Mouse (Mus musculus) heart, postnatal 0 days (tissue): ENCODE data around the gene Cfap300. TPM values are rescaled to one million over a fixed set of nuclear protein-coding genes. Genes with fewer than 3 reads are reported as not detected.

ENCODE experiments used
- ATAC-seq: fragments of 200-750 bp; cut with Nextera tagmentation; 2 replicates; pipeline ENCODE4 v1.8.0; 2017; ENCODE audit warnings: low read depth, moderate number of reproducible peaks, moderate library complexity; ENCODE audit not compliant: insufficient read depth
- DNase-seq: peaks from one replicate; pipeline ENCODE4 v3.0.0-alpha.2; 2016; ENCODE audit warnings: low spot score
- H3K27ac ChIP-seq: fragments of 300-500 bp; sonication (generic); 2 replicates; pipeline ENCODE4 v1.5.1; 2014; ENCODE audit warnings: low read depth, mild to moderate bottlenecking
- H3K27me3 ChIP-seq: fragments of 300-500 bp; sonication (generic); 2 replicates; pipeline ENCODE4 v1.6.1; 2014; ENCODE audit warnings: low read length, mixed read lengths; ENCODE audit not compliant: control insufficient read depth, insufficient read depth
- H3K36me3 ChIP-seq: fragments of 300-500 bp; sonication (generic); replicated peaks from 2 replicates; pipeline ENCODE4 v1.6.1; 2014; ENCODE audit warnings: low read length, mixed read lengths; ENCODE audit not compliant: control insufficient read depth, insufficient read depth
- H3K4me1 ChIP-seq: fragments of 300-500 bp; sonication (generic); 2 replicates; pipeline ENCODE4 v1.6.1; 2014; ENCODE audit warnings: antibody characterized with exemption; ENCODE audit not compliant: control insufficient read depth, insufficient read depth
- H3K4me2 ChIP-seq: fragments of 300-500 bp; sonication (generic); 2 replicates; pipeline ENCODE4 v1.6.1; 2014; ENCODE audit warnings: low read depth, mild to moderate bottlenecking, low read length, moderate library complexity
- H3K4me3 ChIP-seq: fragments of 300-500 bp; sonication (generic); 2 replicates; pipeline ENCODE4 v1.5.1; 2014; ENCODE audit warnings: low read depth, low read length
- H3K9ac ChIP-seq: fragments of 300-500 bp; sonication (generic); replicated peaks from 2 replicates; pipeline ENCODE4 v1.6.1; 2014; ENCODE audit warnings: low read depth, low read length, mixed read lengths
- H3K9me3 ChIP-seq: fragments of 300-500 bp; sonication (generic); replicated peaks from 2 replicates; pipeline ENCODE4 v1.6.1; 2016; ENCODE audit warnings: low read length; ENCODE audit not compliant: control insufficient read depth
- CTCF ChIP-seq: IDR thresholded peaks from 2 replicates; pipeline ENCODE4 v1.5.1; 2016; ENCODE audit warnings: antibody characterized with exemption, control low read depth, low read depth
- EP300 ChIP-seq: IDR thresholded peaks from 2 replicates; pipeline ENCODE4 v1.6.1; 2016; ENCODE audit warnings: antibody characterized with exemption, low read depth
- WGBS: fragments of 180-500 bp; shearing (Covaris S2); extraction: QIAGEN DNeasy Blood & Tissue Kit; methylation state at CpG from one replicate; pipeline ENCODE4 v1.1.7; 2014; 5-methylcytosine and 5-hydroxymethylcytosine counted together
- polyA plus RNA-seq: library from polyadenylated mRNA; unstranded; fragments of >200 nt; fragmentation: Nextera tagmentation; extraction: Ambion mirVana; gene quantifications from 2 replicates; pipeline ENCODE4 v1.2.1, GENCODE M21; 2015
- total RNA-seq: library from RNA; depleted of rRNA; stranded (reverse); fragments of >200 nt; gene quantifications from 2 replicates; pipeline ENCODE4 v1.2.3, GENCODE M21; 2014; ENCODE audit warnings: low replicate concordance

Cfap300 gene
- total and polyA plus RNA-seq, 2 experiments from 2014 or later, result 3.0 to 6.4 TPM

- no peak for ATAC-seq
- peak overlapping the region; percentile 78 for H3K4me2 ChIP-seq
- WGBS, result 12% methylated on average over 5 of the region's 5 CpGs
Measured at GRCm38 (mm10) chr9:8043044-8043387, 393 bp upstream of the Cfap300 start.

DNA sequence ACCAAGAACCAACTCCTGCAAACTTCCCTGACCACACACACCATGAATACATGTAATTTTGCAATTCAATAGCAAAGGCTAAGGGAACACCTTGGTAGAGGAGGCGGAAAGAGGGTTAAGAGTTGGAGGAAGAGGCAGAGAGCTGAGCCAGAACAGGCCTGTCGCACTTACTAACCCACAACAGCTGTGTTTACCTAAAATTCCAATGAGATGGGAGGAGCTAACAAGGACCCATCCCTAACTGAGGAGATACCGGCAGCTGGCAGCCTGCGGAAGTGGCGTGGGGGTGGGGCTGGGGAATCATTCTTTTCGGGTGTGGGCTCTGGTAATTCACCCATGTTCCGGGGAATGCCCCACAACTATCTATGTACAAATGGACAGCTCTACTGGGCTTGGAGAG lies 7.1 kb downstream of the Cfap300 start:
- H3K9ac ChIP-seq, result no peak overlapping the region
- DNase-seq (no peak), ATAC-seq (no peak)
- H3K4me3 ChIP-seq, result no peak overlapping the region
- 22% methylated on average over 7 of the region's 7 CpGs for WGBS
- H3K9me3 ChIP-seq, result no peaks in the 10 kb centered on the region
- TF ChIP-seq CTCF (no peak), EP300 (no peak)
- H3K36me3 ChIP-seq, result no peaks in the 10 kb centered on the region
- no peak overlapping the region for H3K4me2 ChIP-seq
- H3K27ac ChIP-seq, result no peak overlapping the region
- no peaks in the 10 kb centered on the region for H3K27me3 ChIP-seq
- H3K4me1 ChIP-seq, result no peaks in the 10 kb centered on the region

More at GRCm38 (mm10) chr9:8043044-8043387, 393 bp upstream of the Cfap300 start:
- no peaks in the 10 kb centered on the region for H3K9me3 ChIP-seq
- TF ChIP-seq CTCF (no peak), EP300 (no peak)
- H3K27me3 ChIP-seq, result no peaks in the 10 kb centered on the region
- H3K4me3 ChIP-seq, result peak overlapping the region; percentile 81
- peak overlapping the region; percentile 79 for H3K27ac ChIP-seq
- H3K9ac ChIP-seq, result peak overlapping the region; percentile 52
- DNase-seq, result no peak
- H3K36me3 ChIP-seq, result no peaks in the 10 kb centered on the region
- H3K4me1 ChIP-seq, result no peaks in the 10 kb centered on the region

DNA sequence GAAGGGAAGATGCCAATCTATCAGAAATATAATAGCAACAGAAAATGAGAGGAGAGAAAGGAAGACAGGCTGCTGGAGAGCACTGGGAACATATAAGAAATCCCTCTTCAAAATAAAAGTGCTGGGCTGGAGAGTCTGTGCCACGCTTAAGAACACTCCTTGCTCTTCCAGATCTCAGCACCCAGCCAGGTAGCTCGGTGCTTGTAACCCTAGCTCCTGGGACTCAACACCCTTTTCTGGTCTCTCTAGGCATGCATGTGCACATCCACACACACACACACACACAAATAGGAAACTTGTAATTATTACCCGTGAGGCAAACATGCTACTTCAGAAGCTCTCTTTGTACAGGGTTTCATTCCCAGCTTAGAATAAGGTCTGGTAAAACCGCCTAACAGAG lies 7.5 kb downstream of the Cfap300 start:
- Histone ChIP-seq H3K36me3 (no peaks in the 10 kb centered on the region), H3K4me1 (no peaks in the 10 kb centered on the region), H3K4me3 (no peak overlapping the region), H3K9ac (no peak overlapping the region), H3K27me3 (no peaks in the 10 kb centered on the region), H3K4me2 (no peak overlapping the region), H3K9me3 (no peaks in the 10 kb centered on the region), H3K27ac (no peak overlapping the region)
- WGBS, result 52% methylated on average over 4 of the region's 4 CpGs
- DNase-seq, result no peak
- ATAC-seq, result no peak
- TF ChIP-seq EP300, result no peak
- TF ChIP-seq CTCF, result no peak

- Histone ChIP-seq H3K4me3 (no peak overlapping the region), H3K9ac (no peak overlapping the region), H3K4me2 (no peak overlapping the region), H3K4me1 (no peaks in the 10 kb centered on the region), H3K27ac (no peak overlapping the region), H3K9me3 (no peaks in the 10 kb centered on the region), H3K27me3 (no peaks in the 10 kb centered on the region), H3K36me3 (no peaks in the 10 kb centered on the region)
- TF ChIP-seq EP300 (no peak), CTCF (no peak)
- WGBS, result 54% methylated on average over 1 of the region's 1 CpGs
- DNase-seq, result no peak
- ATAC-seq, result no peak
Measured at GRCm38 (mm10) chr9:8034143-8034542, 8.5 kb downstream of the Cfap300 start.

- Histone ChIP-seq H3K4me2 (no peak overlapping the region), H3K4me3 (no peak overlapping the region), H3K27me3 (no peaks in the 10 kb centered on the region), H3K36me3 (no peaks in the 10 kb centered on the region), H3K27ac (no peak overlapping the region), H3K4me1 (no peaks in the 10 kb centered on the region), H3K9me3 (no peaks in the 10 kb centered on the region), H3K9ac (no peak overlapping the region)
- no peak for ATAC-seq
- 67% methylated on average over 5 of the region's 5 CpGs for WGBS
- DNase-seq, result no peak
- TF ChIP-seq EP300 (no peak), CTCF (no peak)
Measured at GRCm38 (mm10) chr9:8032847-8033246, 9.8 kb downstream of the Cfap300 start.

DNA sequence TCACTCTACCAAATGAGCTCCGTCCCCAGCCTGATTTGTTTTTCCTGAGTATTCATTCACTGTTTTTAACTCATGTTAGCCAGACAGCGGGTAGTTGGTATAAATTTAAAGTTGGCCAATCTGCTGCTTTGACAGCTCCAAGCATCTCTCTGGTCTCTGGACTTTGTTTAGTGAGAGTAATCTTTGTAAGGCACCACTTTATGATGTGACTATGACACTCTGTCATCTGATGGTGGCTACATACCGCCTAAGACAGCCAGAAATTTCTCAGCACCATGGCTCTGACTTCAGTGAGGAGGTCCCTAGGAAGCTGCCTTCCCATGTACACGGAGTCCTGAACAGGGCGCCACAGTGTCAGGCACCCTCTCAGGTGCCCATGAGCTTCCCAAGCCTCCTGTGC lies 24.0 kb downstream of the Cfap300 start:
- Histone ChIP-seq H3K27ac (no peak overlapping the region), H3K4me1 (no peaks in the 10 kb centered on the region), H3K36me3 (no peaks in the 10 kb centered on the region), H3K4me2 (no peak overlapping the region), H3K9me3 (no peaks in the 10 kb centered on the region), H3K27me3 (no peaks in the 10 kb centered on the region), H3K9ac (no peak overlapping the region), H3K4me3 (no peak overlapping the region)
- ATAC-seq (no peak), DNase-seq (no peak)
- 68% methylated on average over 5 of the region's 5 CpGs for WGBS
- TF ChIP-seq CTCF (no peak), EP300 (no peak)
